9 mouse cellular contexts compared by ENCODE assay signal in genomic region chr15:31381936-31382468, GRCm38 (mm10). TPM values are rescaled to one million over a fixed set of nuclear protein-coding genes. Genes with fewer than 3 reads are reported as not detected.
DNase-seq lines count a peak whose midpoint lies in the region; ATAC-seq and TF ChIP-seq lines count a peak whose summit lies in the region.
"Had no signal": no experiment of that assay in that cellular context is flagged by ENCODE, and none has a peak within 500 bp of the region (broad histone marks: within the 10 kb centered on the region; RNA-seq: fewer than 3 reads in every experiment).

No protein-coding gene starts in this region.

- H3K4me1 ChIP-seq in lung, adult 2 months (ENCODE audit: control insufficient read depth, insufficient read depth, low read length), result peaks cover 3% of the 10 kb centered on the region
- H3K4me1 ChIP-seq: embryonic facial prominence, embryonic 12.5 days had no signal

- no peak for TF ChIP-seq CTCF in lung, adult 2 months (IDR thresholded peaks at IDR 0.05; ENCODE audit: insufficient read depth, low read length)

- peak; percentile 53 to 60 for DNase-seq in lung, adult 18-20 months
- DNase-seq in lung, adult 2 months, result no peak
- DNase-seq in heart, adult 8-10 months (ENCODE audit: low spot score), result peak; percentile 65
- DNase-seq in kidney, adult 9 months, result peak; percentile 90
- no peak for DNase-seq in thymus, postnatal 4 days
- no peak for DNase-seq in layer of hippocampus, adult 18-20 months (ENCODE audit: low spot score in 2 of 2)

- H3K4me3 ChIP-seq in lung, adult 2 months (replicated peaks; ENCODE audit: extremely low read depth, low read depth, low read length), result no peak overlapping the region
- H3K4me3 ChIP-seq: embryonic facial prominence, embryonic 12.5 days had no signal

- 15% methylated on average over 11 of the region's 11 CpGs for WGBS in lung, adult 2 months

- TF ChIP-seq POLR2A in lung, adult 2 months (IDR thresholded peaks at IDR 0.05; ENCODE audit: borderline replicate concordance, extremely low read depth, low read depth, low read length), result no peak

- peak; percentile 93 for ATAC-seq in megakaryocyte-erythroid progenitor cell, adult 5-6 weeks (replicated peaks; ENCODE audit: low FRiP score, low TSS enrichment, poor library complexity, severe bottlenecking)
- no peak for ATAC-seq in CD4-positive, CD25-positive, alpha-beta regulatory T cell, adult 4 months

RNA-seq across cellular contexts. Expression of gene Ankrd33b, which starts 14.5 kb away (rescaled TPM):
- polyA plus RNA-seq in lung, adult 2 months (2012; rRNA removed), result 39.4 and 42.2 TPM in 2 replicates
- total RNA-seq in heart, adult 8-10 months (2022), result 10 to 100 TPM; 26.4 to 31.4 (median 29.1) TPM
- total RNA-seq in megakaryocyte-erythroid progenitor cell, adult 5-6 weeks (2014; fragmentation: Nextera tagmentation), result 1.6 TPM in 1 of 2 replicates, not detected in the other
- total RNA-seq in megakaryocyte-erythroid progenitor cell, adult 5-6 weeks (2017), result not detected in 2 replicates
- not detected for polyA plus RNA-seq in CD4-positive, CD25-positive, alpha-beta regulatory T cell, adult 4 months (2017; shearing (Covaris generic))
- 10 to 100 TPM; 61.6 to 66.7 TPM for total RNA-seq in layer of hippocampus, adult 18-20 months (2021)

Comparison
In these comparisons a context has a peak if more than half of its experiments do, and no peak if none do; other contexts are left out.
1. DNase-seq: peak in lung, adult 18-20 months (2 of 2), heart, adult 8-10 months (single experiment) and kidney, adult 9 months (single experiment); none in lung, adult 2 months (single experiment), thymus, postnatal 4 days (single experiment) and layer of hippocampus, adult 18-20 months (0 of 2).
2. RNA of gene Ankrd33b, which starts 14.5 kb away (total RNA-seq): 61.6 to 66.7 TPM in layer of hippocampus, adult 18-20 months and 26.4 to 31.4 TPM in heart, adult 8-10 months; 1.6 TPM in megakaryocyte-erythroid progenitor cell, adult 5-6 weeks; every median in the first group is over 10 times any median in the second.